Mouse (Mus musculus) midbrain, embryonic 13.5 days (tissue): ENCODE data around the gene Fam210b. TPM values are rescaled to one million over a fixed set of nuclear protein-coding genes. Genes with fewer than 3 reads are reported as not detected.

Source experiments
- ATAC-seq: fragments of 200-750 bp; cut with Nextera tagmentation; 2 replicates; pipeline ENCODE4 v1.8.0; 2017; ENCODE audit warnings: mild to moderate bottlenecking, moderate TSS enrichment, moderate library complexity
- H3K27ac ChIP-seq: fragments of 300-500 bp; sonication (generic); 2 replicates; pipeline ENCODE4 v1.5.1; 2015; ENCODE audit warnings: inconsistent platforms, mild to moderate bottlenecking, moderate library complexity
- H3K27me3 ChIP-seq: fragments of 300-500 bp; sonication (generic); 2 replicates; pipeline ENCODE4 v1.6.1; 2015; ENCODE audit warnings: mild to moderate bottlenecking, inconsistent platforms
- H3K36me3 ChIP-seq: fragments of 300-500 bp; sonication (generic); 2 replicates; pipeline ENCODE4 v1.6.1; 2015; ENCODE audit warnings: mild to moderate bottlenecking, inconsistent platforms
- H3K4me1 ChIP-seq: fragments of 300-500 bp; sonication (generic); replicated peaks from 2 replicates; pipeline ENCODE4 v1.6.1; 2015; ENCODE audit warnings: inconsistent platforms
- H3K4me2 ChIP-seq: fragments of 300-500 bp; sonication (generic); replicated peaks from 2 replicates; pipeline ENCODE4 v1.6.1; 2015; ENCODE audit warnings: moderate library complexity, mild to moderate bottlenecking, inconsistent platforms
- H3K4me3 ChIP-seq: fragments of 300-500 bp; sonication (generic); replicated peaks from 2 replicates; pipeline ENCODE4 v1.5.1; 2015; ENCODE audit warnings: mild to moderate bottlenecking, inconsistent platforms
- H3K9ac ChIP-seq: fragments of 300-500 bp; sonication (generic); replicated peaks from 2 replicates; pipeline ENCODE4 v1.6.1; 2015; ENCODE audit warnings: mild to moderate bottlenecking, inconsistent platforms
- H3K9me3 ChIP-seq: fragments of 300-500 bp; sonication (generic); 2 replicates; pipeline ENCODE4 v1.6.1; 2016; ENCODE audit warnings: mild to moderate bottlenecking, inconsistent platforms
- WGBS: fragments of 180-500 bp; shearing (Covaris S2); methylation state at CpG from one replicate; pipeline ENCODE4 v1.1.7; 2015; 5-methylcytosine and 5-hydroxymethylcytosine counted together
- polyA plus RNA-seq: library from polyadenylated mRNA; unstranded; fragments of >200 nt; fragmentation: Nextera tagmentation; extraction: Ambion mirVana; gene quantifications from 2 replicates; pipeline ENCODE4 v1.2.1, GENCODE M21; 2015

Fam210b gene
- polyA plus RNA-seq, 1 experiment from 2014 or later, result 30.2 TPM

GRCm38 (mm10) chr2:172390341-172390740 is 45.0 kb downstream of the Fam210b start:
- H3K9ac ChIP-seq, result no peak overlapping the region

GRCm38 (mm10) chr2:172392041-172392521 is 46.7 kb downstream of the Fam210b start:
- Histone ChIP-seq H3K27ac (no peak overlapping the region), H3K4me3 (no peak overlapping the region), H3K4me2 (no peak overlapping the region), H3K9ac (no peak overlapping the region), H3K4me1 (no peaks in the 10 kb centered on the region; the same call in 1 of the 2 replicates), H3K9me3 (no peaks in the 10 kb centered on the region), H3K36me3 (no peaks in the 10 kb centered on the region), H3K27me3 (no peaks in the 10 kb centered on the region)
- no peak for ATAC-seq
- 79% methylated on average over 10 of the region's 10 CpGs for WGBS

More at GRCm38 (mm10) chr2:172390341-172390740, 45.0 kb downstream of the Fam210b start:
- H3K27me3 ChIP-seq, result no peaks in the 10 kb centered on the region
- no peak overlapping the region for H3K4me2 ChIP-seq
- H3K27ac ChIP-seq, result no peak overlapping the region
- H3K4me1 ChIP-seq, result no peaks in the 10 kb centered on the region
- H3K36me3 ChIP-seq, result no peaks in the 10 kb centered on the region
- 67% methylated on average over 6 of the region's 6 CpGs for WGBS
- no peaks in the 10 kb centered on the region for H3K9me3 ChIP-seq
- no peak for ATAC-seq
- no peak overlapping the region for H3K4me3 ChIP-seq

GRCm38 (mm10) chr2:172393391-172394051 is 48.2 kb downstream of the Fam210b start, which contains the start of gene Cass4:
Gene Cass4 (plus strand): TSS chr2:172393794.
- H3K4me1 ChIP-seq, result no peaks in the 10 kb centered on the region; the same call in 1 of the 2 replicates

GRCm38 (mm10) chr2:172394052-172394392 is 48.7 kb downstream of the Fam210b start:
- H3K27me3 ChIP-seq, result no peaks in the 10 kb centered on the region
- H3K4me2 ChIP-seq, result no peak overlapping the region
- ATAC-seq, result no peak
- H3K36me3 ChIP-seq, result no peaks in the 10 kb centered on the region
- H3K27ac ChIP-seq, result no peak overlapping the region
- 74% methylated on average over 2 of the region's 2 CpGs for WGBS
- no peaks in the 10 kb centered on the region for H3K9me3 ChIP-seq
- no peak overlapping the region for H3K4me3 ChIP-seq
- no peak overlapping the region for H3K9ac ChIP-seq
- H3K4me1 ChIP-seq, result no peaks in the 10 kb centered on the region; the same call in 1 of the 2 replicates

More at GRCm38 (mm10) chr2:172393391-172394051, 48.2 kb downstream of the Fam210b start, which contains the start of gene Cass4:
- ATAC-seq, result no peak
- H3K27me3 ChIP-seq, result no peaks in the 10 kb centered on the region
- no peak within 1 kb of the TSS for H3K4me3 ChIP-seq
- WGBS, result 43% methylated on average over 13 of the region's 13 CpGs
- no peak within 1 kb of the TSS for H3K4me2 ChIP-seq
- no peak within 1 kb of the TSS for H3K27ac ChIP-seq
- no peaks in the 10 kb centered on the region for H3K36me3 ChIP-seq
- H3K9me3 ChIP-seq, result no peaks in the 10 kb centered on the region
- no peak within 1 kb of the TSS for H3K9ac ChIP-seq

GRCm38 (mm10) chr2:172394671-172395070 is 49.3 kb downstream of the Fam210b start:
- Histone ChIP-seq H3K27ac (no peak overlapping the region), H3K4me3 (no peak overlapping the region), H3K4me1 (no peaks in the 10 kb centered on the region; the same call in 1 of the 2 replicates), H3K9ac (no peak overlapping the region), H3K9me3 (no peaks in the 10 kb centered on the region), H3K4me2 (no peak overlapping the region), H3K27me3 (no peaks in the 10 kb centered on the region), H3K36me3 (no peaks in the 10 kb centered on the region)
- 73% methylated on average over 4 of the region's 4 CpGs for WGBS
- no peak for ATAC-seq

GRCm38 (mm10) chr2:172395961-172396360 is 50.6 kb downstream of the Fam210b start:
- ATAC-seq, result no peak
- WGBS, result 43% methylated on average over 8 of the region's 9 CpGs
- no peaks in the 10 kb centered on the region for H3K27me3 ChIP-seq

GRCm38 (mm10) chr2:172399901-172400300 is 54.5 kb downstream of the Fam210b start:
- Histone ChIP-seq H3K27me3 (no peaks in the 10 kb centered on the region), H3K36me3 (no peaks in the 10 kb centered on the region), H3K4me1 (no peaks in the 10 kb centered on the region; the same call in 1 of the 2 replicates), H3K27ac (no peak overlapping the region), H3K9me3 (no peaks in the 10 kb centered on the region), H3K4me3 (no peak overlapping the region), H3K9ac (no peak overlapping the region), H3K4me2 (no peak overlapping the region)
- ATAC-seq, result 0 out of 2 replicates have a peak, but pooled peaks have one; percentile 24
- WGBS, result 46% methylated on average over 9 of the region's 9 CpGs

More at GRCm38 (mm10) chr2:172395961-172396360, 50.6 kb downstream of the Fam210b start:
- Histone ChIP-seq H3K4me3 (no peak overlapping the region), H3K9ac (no peak overlapping the region), H3K27ac (no peak overlapping the region), H3K36me3 (no peaks in the 10 kb centered on the region), H3K4me2 (no peak overlapping the region), H3K9me3 (no peaks in the 10 kb centered on the region), H3K4me1 (no peaks in the 10 kb centered on the region; the same call in 1 of the 2 replicates)

- WGBS, result 76% methylated on average over 13 of the region's 13 CpGs
- H3K9ac ChIP-seq, result no peak overlapping the region
- ATAC-seq, result no peak
Observed at GRCm38 (mm10) chr2:172401116-172401825, 55.9 kb downstream of the Fam210b start.

GRCm38 (mm10) chr2:172404239-172404638 is 58.9 kb downstream of the Fam210b start:
- H3K27ac ChIP-seq, result no peak overlapping the region
- no peak for ATAC-seq
- WGBS, result 63% methylated on average over 7 of the region's 7 CpGs
- H3K4me1 ChIP-seq, result no peaks in the 10 kb centered on the region
- no peak overlapping the region for H3K4me3 ChIP-seq
- no peak overlapping the region for H3K4me2 ChIP-seq
- H3K9ac ChIP-seq, result no peak overlapping the region
- H3K27me3 ChIP-seq, result no peaks in the 10 kb centered on the region
- no peaks in the 10 kb centered on the region for H3K36me3 ChIP-seq
- H3K9me3 ChIP-seq, result no peaks in the 10 kb centered on the region

More at GRCm38 (mm10) chr2:172401116-172401825, 55.9 kb downstream of the Fam210b start:
- Histone ChIP-seq H3K4me1 (no peaks in the 10 kb centered on the region), H3K9me3 (no peaks in the 10 kb centered on the region), H3K4me2 (no peak overlapping the region), H3K4me3 (no peak overlapping the region), H3K27me3 (no peaks in the 10 kb centered on the region), H3K36me3 (no peaks in the 10 kb centered on the region), H3K27ac (no peak overlapping the region)

GRCm38 (mm10) chr2:172405011-172405410 is 59.6 kb downstream of the Fam210b start:
- no peaks in the 10 kb centered on the region for H3K4me1 ChIP-seq
- no peaks in the 10 kb centered on the region for H3K36me3 ChIP-seq
- no peaks in the 10 kb centered on the region for H3K27me3 ChIP-seq
- ATAC-seq, result no peak
- no peak overlapping the region for H3K4me3 ChIP-seq
- H3K4me2 ChIP-seq, result no peak overlapping the region
- H3K9ac ChIP-seq, result no peak overlapping the region
- H3K9me3 ChIP-seq, result no peaks in the 10 kb centered on the region
- no peak overlapping the region for H3K27ac ChIP-seq
- WGBS, result 75% methylated on average over 3 of the region's 3 CpGs
